Mouse (Mus musculus): ENCODE results near the gene Pgpep1. TPM values are rescaled to one million over a fixed set of nuclear protein-coding genes. Genes with fewer than 3 reads are reported as not detected.

Pgpep1 gene
- total and polyA plus RNA-seq, 3 experiments = 12.3 to 30.0 (median 22.9) TPM

- no peaks in the 10 kb centered on the region for H3K27me3 ChIP-seq (replicated peaks)
- dilution Hi-C loops (cut with MboI; ENCODE audit: extremely low pct_ligation_motif_present, extremely low pct_unique_long_range_greater_than_20kb, low sequenced_read_pairs) = no loop called here
- peak within 1 kb of the TSS; percentile 79 for H3K4me2 ChIP-seq (ENCODE audit: insufficient read depth, low read depth, poor library complexity, severe bottlenecking)
- H3K36me3 ChIP-seq (replicated peaks in 1 of 2; ENCODE audit: control insufficient read depth in 1 of 2, insufficient read depth in 1 of 2, low read length in 1 of 2) = peaks cover 0 to 26% of the 10 kb centered on the region in 2 experiments
- peaks cover 23% of the 10 kb centered on the region for H3K79me2 ChIP-seq (replicated peaks; ENCODE audit: control insufficient read depth, extremely low read depth, insufficient read depth, poor library complexity, severe bottlenecking)
- TF ChIP-seq CHD1 (IDR thresholded peaks at IDR 0.05; ENCODE audit: low read depth, low read length) = no peak; the same call in 1 of the 2 replicates
- TF ChIP-seq CHD2 (IDR thresholded peaks at IDR 0.05; ENCODE audit: low read length) = peak; percentile 63; the same call in 1 of the 2 replicates
- peak; percentile 55; the same call in 1 of the 2 replicates for TF ChIP-seq IRF4 (IDR thresholded peaks at IDR 0.05; ENCODE audit: low read depth, low read length)
- TF ChIP-seq KAT2A (IDR thresholded peaks at IDR 0.05; ENCODE audit: insufficient replicate concordance, low read length) = 0 out of 2 replicates have a peak, but pooled peaks have one; percentile 34
- peak; percentile 42 for TF ChIP-seq ETS1 (conservative IDR thresholded peaks at IDR 0.05; ENCODE audit: low read depth, low read length)
- TF ChIP-seq HCFC1 (IDR thresholded peaks at IDR 0.05; ENCODE audit: low read depth, low read length) = peak; percentile 61
- TF ChIP-seq JUN (IDR thresholded peaks at IDR 0.05; ENCODE audit: insufficient read depth, low read depth, low read length) = peak; percentile 95
- TF ChIP-seq ZC3H11A (IDR thresholded peaks at IDR 0.05; ENCODE audit: low read depth, low read length) = no peak
- peak; percentile 99 for TF ChIP-seq NELFE (IDR thresholded peaks at IDR 0.05; ENCODE audit: low read depth, low read length)
- peak; percentile 99 for TF ChIP-seq ZMIZ1 (IDR thresholded peaks at IDR 0.05; ENCODE audit: low read depth, low read length)
- peak; percentile 32 for TF ChIP-seq ELF1 (IDR thresholded peaks at IDR 0.05; ENCODE audit: low read depth, low read length)
- peak; percentile 41; the same call in 1 of the 2 replicates for TF ChIP-seq MEF2A (IDR thresholded peaks at IDR 0.05; ENCODE audit: borderline replicate concordance, low read depth, low read length)
- TF ChIP-seq JUND (conservative IDR thresholded peaks at IDR 0.05; ENCODE audit: low read depth, low read length) = peak; percentile 76; the same call in 1 of the 2 replicates
- TF ChIP-seq BHLHE40 (IDR thresholded peaks at IDR 0.05; ENCODE audit: low read depth, low read length) = 0 out of 2 replicates have a peak, but pooled peaks have one; percentile 2
- TF ChIP-seq MAFK (IDR thresholded peaks at IDR 0.05; ENCODE audit: insufficient replicate concordance, low read length) = no peak
- TF ChIP-seq POLR2A (IDR thresholded peaks at IDR 0.05; ENCODE audit: low read depth, low read length) = peak; percentile 100
- no peak for TF ChIP-seq ZKSCAN1 (IDR thresholded peaks at IDR 0.05; ENCODE audit: borderline replicate concordance, low read depth, low read length)
- TF ChIP-seq MXI1 (IDR thresholded peaks at IDR 0.05; ENCODE audit: low read depth, low read length) = peak; percentile 94
- peak; percentile 59 for TF ChIP-seq MAX (IDR thresholded peaks at IDR 0.05; ENCODE audit: low read length)
- peak; percentile 96 for TF ChIP-seq TCF12 (IDR thresholded peaks at IDR 0.05; ENCODE audit: low read depth, low read length)
- peak; percentile 61 for TF ChIP-seq MAZ (IDR thresholded peaks at IDR 0.05; ENCODE audit: low read depth, low read length)
- TF ChIP-seq POLR2AphosphoS2 (IDR thresholded peaks at IDR 0.05; ENCODE audit: low read depth, low read length) = peak; percentile 94
- TF ChIP-seq TBP (conservative IDR thresholded peaks at IDR 0.05; ENCODE audit: low read depth, low read length) = peak; percentile 92
- TF ChIP-seq SMC3 (IDR thresholded peaks at IDR 0.05; ENCODE audit: low read depth, low read length) = no peak
- TF ChIP-seq EP300 (IDR thresholded peaks at IDR 0.05; ENCODE audit: low read length) = no peak
- peak; percentile 50 for TF ChIP-seq NRF1 (IDR thresholded peaks at IDR 0.05; ENCODE audit: low read depth, low read length)
- peak; percentile 62; the same call in 1 of the 2 replicates for TF ChIP-seq SIN3A (IDR thresholded peaks at IDR 0.05; ENCODE audit: low read length)
- 0 out of 2 replicates have a peak, but pooled peaks have one; percentile 43 for TF ChIP-seq MYC (IDR thresholded peaks at IDR 0.05; ENCODE audit: low read depth, low read length)
- in situ Hi-C loops (cut with MboI; ENCODE audit: low pct_ligation_motif_present, low pct_unique_long_range_greater_than_20kb, low sequenced_read_pairs) = no loop called here
- DNase-seq (ENCODE audit: extremely low read depth) = peak; percentile 97
- H3K4me1 ChIP-seq (ENCODE audit: control insufficient read depth in 1 of 2, insufficient read depth in 2 of 2) = peaks cover 17 to 60% of the 10 kb centered on the region in 2 experiments
- peak within 1 kb of the TSS; percentile 80 to 99 (median 82) for H3K4me3 ChIP-seq (replicated peaks in 1 of 3; ENCODE audit: low read depth in 2 of 3, low read length in 2 of 3, poor library complexity in 1 of 3)
- no peaks in the 10 kb centered on the region for H3K9me3 ChIP-seq (replicated peaks; ENCODE audit: low read length)
- peak within 1 kb of the TSS; percentile 99 for H3K27ac ChIP-seq (ENCODE audit: insufficient read depth, low read depth)
- peak within 1 kb of the TSS; percentile 99 for H3K9ac ChIP-seq (ENCODE audit: insufficient read depth, low read depth)
These were observed 38.3 kb upstream of the Pgpep1 start, which contains the start of gene Jund for GRCm38 (mm10) chr8:70698310-70699109. TSS of gene Jund (plus strand) at chr8:70698949.
